Mouse (Mus musculus): Measurements from ENCODE around the gene Klhl5. TPM values are rescaled to one million over a fixed set of nuclear protein-coding genes. Genes with fewer than 3 reads are reported as not detected.

Gene Klhl5
- polyA plus RNA-seq, 1 experiment, result 12.0 TPM

- Histone ChIP-seq H3K4me1 (ENCODE audit: control insufficient read depth, insufficient read depth, low read length) (no peaks in the 10 kb centered on the region), H3K27ac (ENCODE audit: insufficient read depth, low read length) (no peak overlapping the region), H3K27me3 (ENCODE audit: control insufficient read depth, insufficient read depth, low read length, poor library complexity, severe bottlenecking) (0 out of 2 replicates have a peak, but pooled peaks cover 2% of the 10 kb centered on the region), H3K36me3 (ENCODE audit: control insufficient read depth, insufficient read depth, low read length, poor library complexity, severe bottlenecking) (no peaks in the 10 kb centered on the region), H3K9ac (ENCODE audit: low read depth, poor library complexity, severe bottlenecking) (no peak overlapping the region), H3K9me3 (replicated peaks; ENCODE audit: control insufficient read depth, insufficient read depth, low read length, poor library complexity, severe bottlenecking) (no peaks in the 10 kb centered on the region), H3K4me3 (ENCODE audit: low read depth, low read length) (no peak overlapping the region)
- TF ChIP-seq EP300 (IDR thresholded peaks at IDR 0.05; ENCODE audit: insufficient read depth, low read depth, low read length), result no peak
- no peak for TF ChIP-seq CTCF (IDR thresholded peaks at IDR 0.05; ENCODE audit: low read depth, low read length)
- no peak for TF ChIP-seq POLR2A (IDR thresholded peaks at IDR 0.05; ENCODE audit: insufficient read depth, low read length)
Observed at GRCm38 (mm10) chr5:65128481-65128880, 21.1 kb downstream of the Klhl5 start.

GRCm38 (mm10) chr5:65130528-65131210 lies 23.3 kb downstream of the Klhl5 start:
- Histone ChIP-seq H3K9ac (ENCODE audit: low read depth, poor library complexity, severe bottlenecking) (no peak overlapping the region), H3K27ac (ENCODE audit: insufficient read depth, low read length) (no peak overlapping the region), H3K4me1 (ENCODE audit: control insufficient read depth, insufficient read depth, low read length) (no peaks in the 10 kb centered on the region), H3K9me3 (replicated peaks; ENCODE audit: control insufficient read depth, insufficient read depth, low read length, poor library complexity, severe bottlenecking) (no peaks in the 10 kb centered on the region), H3K36me3 (ENCODE audit: control insufficient read depth, insufficient read depth, low read length, poor library complexity, severe bottlenecking) (no peaks in the 10 kb centered on the region), H3K4me3 (ENCODE audit: low read depth, low read length) (no peak overlapping the region), H3K27me3 (ENCODE audit: control insufficient read depth, insufficient read depth, low read length, poor library complexity, severe bottlenecking) (0 out of 2 replicates have a peak, but pooled peaks cover 2% of the 10 kb centered on the region)
- no peak for TF ChIP-seq CTCF (IDR thresholded peaks at IDR 0.05; ENCODE audit: low read depth, low read length)
- no peak for TF ChIP-seq EP300 (IDR thresholded peaks at IDR 0.05; ENCODE audit: insufficient read depth, low read depth, low read length)
- no peak for TF ChIP-seq POLR2A (IDR thresholded peaks at IDR 0.05; ENCODE audit: insufficient read depth, low read length)

DNA sequence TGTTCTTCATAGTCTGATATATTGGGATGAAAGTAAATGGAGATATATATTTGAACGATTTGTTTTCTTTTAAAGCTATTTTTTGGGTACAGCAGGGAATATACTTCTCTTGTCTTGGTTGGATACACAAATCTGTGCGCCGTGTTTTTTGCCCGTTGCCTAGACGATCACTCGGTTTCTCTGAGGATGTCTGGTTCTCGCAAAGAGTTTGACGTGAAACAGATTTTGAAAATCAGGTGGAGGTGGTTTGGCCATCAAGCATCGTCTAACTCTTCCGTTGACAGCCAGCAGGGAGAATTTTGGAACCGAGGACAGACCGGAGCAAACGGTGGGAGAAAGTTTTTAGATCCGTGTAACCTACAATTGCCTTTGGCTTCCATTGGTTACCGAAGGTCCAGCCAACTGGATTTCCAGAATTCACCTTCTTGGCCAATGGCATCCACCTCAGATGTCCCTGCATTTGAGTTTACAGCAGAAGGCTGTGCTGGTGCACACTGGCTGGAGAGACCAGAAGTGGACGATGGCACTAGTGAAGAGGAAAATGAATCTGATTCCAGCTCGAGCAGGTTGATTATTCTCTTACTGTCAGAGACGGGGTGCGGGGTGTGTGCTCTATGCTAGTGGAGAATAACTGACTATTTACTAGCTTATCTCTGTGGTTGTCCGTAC lies 24.0 kb downstream of the Klhl5 start:
- no peak for TF ChIP-seq EP300 (IDR thresholded peaks at IDR 0.05; ENCODE audit: insufficient read depth, low read depth, low read length)
- no peak for TF ChIP-seq POLR2A (IDR thresholded peaks at IDR 0.05; ENCODE audit: insufficient read depth, low read length)
- TF ChIP-seq CTCF (IDR thresholded peaks at IDR 0.05; ENCODE audit: low read depth, low read length), result no peak
- Histone ChIP-seq H3K27ac (ENCODE audit: insufficient read depth, low read length) (no peak overlapping the region), H3K9me3 (replicated peaks; ENCODE audit: control insufficient read depth, insufficient read depth, low read length, poor library complexity, severe bottlenecking) (no peaks in the 10 kb centered on the region), H3K27me3 (ENCODE audit: control insufficient read depth, insufficient read depth, low read length, poor library complexity, severe bottlenecking) (0 out of 2 replicates have a peak, but pooled peaks cover 2% of the 10 kb centered on the region), H3K36me3 (ENCODE audit: control insufficient read depth, insufficient read depth, low read length, poor library complexity, severe bottlenecking) (no peaks in the 10 kb centered on the region), H3K4me3 (ENCODE audit: low read depth, low read length) (peak overlapping the region; percentile 37), H3K9ac (ENCODE audit: low read depth, poor library complexity, severe bottlenecking) (no peak overlapping the region), H3K4me1 (ENCODE audit: control insufficient read depth, insufficient read depth, low read length) (no peaks in the 10 kb centered on the region)

DNA sequence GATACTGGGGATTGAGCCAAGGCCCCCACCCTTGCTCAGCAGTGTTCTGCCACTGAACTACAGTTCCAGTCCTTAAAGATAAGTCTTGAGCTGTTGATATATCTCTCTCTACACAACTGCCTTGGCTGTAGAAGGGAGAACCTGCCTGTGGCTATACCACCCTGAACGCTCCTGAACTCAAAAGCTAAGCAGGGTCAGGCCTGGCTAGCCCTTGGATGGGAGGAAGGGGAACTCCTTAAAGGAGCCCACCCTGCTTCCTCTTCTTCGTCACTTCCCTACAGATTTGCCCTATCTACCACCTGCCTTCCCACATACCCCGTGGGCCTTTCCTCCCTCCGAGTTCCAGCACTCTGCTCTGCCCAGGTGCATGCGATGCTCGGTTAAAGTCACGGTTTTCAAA lies 28.8 kb downstream of the Klhl5 start:
- Histone ChIP-seq H3K27me3 (ENCODE audit: control insufficient read depth, insufficient read depth, low read length, poor library complexity, severe bottlenecking) (0 out of 2 replicates have a peak, but pooled peaks cover 2% of the 10 kb centered on the region), H3K36me3 (ENCODE audit: control insufficient read depth, insufficient read depth, low read length, poor library complexity, severe bottlenecking) (no peaks in the 10 kb centered on the region), H3K4me3 (ENCODE audit: low read depth, low read length) (no peak overlapping the region), H3K9me3 (replicated peaks; ENCODE audit: control insufficient read depth, insufficient read depth, low read length, poor library complexity, severe bottlenecking) (no peaks in the 10 kb centered on the region), H3K4me1 (ENCODE audit: control insufficient read depth, insufficient read depth, low read length) (no peaks in the 10 kb centered on the region), H3K27ac (ENCODE audit: insufficient read depth, low read length) (no peak overlapping the region), H3K9ac (ENCODE audit: low read depth, poor library complexity, severe bottlenecking) (no peak overlapping the region)
- TF ChIP-seq EP300 (IDR thresholded peaks at IDR 0.05; ENCODE audit: insufficient read depth, low read depth, low read length) (no peak), CTCF (IDR thresholded peaks at IDR 0.05; ENCODE audit: low read depth, low read length) (no peak)

DNA sequence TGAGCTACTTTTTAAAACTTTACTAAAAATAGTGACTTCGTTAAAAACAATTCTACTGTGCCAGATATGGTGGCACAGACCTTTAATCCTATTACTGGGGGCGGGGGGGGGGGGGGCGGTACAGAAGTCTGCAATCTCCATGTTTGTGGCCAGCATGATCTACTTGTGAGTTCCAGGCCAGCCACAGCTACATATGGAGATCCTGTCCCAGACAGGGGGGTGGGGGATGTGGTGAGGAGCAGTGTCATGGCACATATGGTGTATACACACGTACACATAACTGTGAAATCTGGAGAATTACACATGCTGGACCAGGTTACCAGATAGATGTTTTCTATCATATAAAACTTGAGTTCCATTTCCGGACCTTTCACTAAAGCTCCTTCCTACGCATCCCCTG lies 29.7 kb downstream of the Klhl5 start:
- Histone ChIP-seq H3K9ac (ENCODE audit: low read depth, poor library complexity, severe bottlenecking) (no peak overlapping the region), H3K36me3 (ENCODE audit: control insufficient read depth, insufficient read depth, low read length, poor library complexity, severe bottlenecking) (no peaks in the 10 kb centered on the region), H3K9me3 (replicated peaks; ENCODE audit: control insufficient read depth, insufficient read depth, low read length, poor library complexity, severe bottlenecking) (no peaks in the 10 kb centered on the region), H3K4me3 (ENCODE audit: low read depth, low read length) (no peak overlapping the region), H3K27me3 (ENCODE audit: control insufficient read depth, insufficient read depth, low read length, poor library complexity, severe bottlenecking) (0 out of 2 replicates have a peak, but pooled peaks cover 2% of the 10 kb centered on the region), H3K4me1 (ENCODE audit: control insufficient read depth, insufficient read depth, low read length) (no peaks in the 10 kb centered on the region), H3K27ac (ENCODE audit: insufficient read depth, low read length) (no peak overlapping the region)
- TF ChIP-seq EP300 (IDR thresholded peaks at IDR 0.05; ENCODE audit: insufficient read depth, low read depth, low read length) (no peak), POLR2A (IDR thresholded peaks at IDR 0.05; ENCODE audit: insufficient read depth, low read length) (no peak), CTCF (IDR thresholded peaks at IDR 0.05; ENCODE audit: low read depth, low read length) (no peak)

GRCm38 (mm10) chr5:65141242-65141641 lies 33.9 kb downstream of the Klhl5 start:
- Histone ChIP-seq H3K4me1 (ENCODE audit: control insufficient read depth, insufficient read depth, low read length) (no peaks in the 10 kb centered on the region), H3K4me3 (ENCODE audit: low read depth, low read length) (no peak overlapping the region), H3K36me3 (ENCODE audit: control insufficient read depth, insufficient read depth, low read length, poor library complexity, severe bottlenecking) (no peaks in the 10 kb centered on the region), H3K27me3 (ENCODE audit: control insufficient read depth, insufficient read depth, low read length, poor library complexity, severe bottlenecking) (no peaks in the 10 kb centered on the region), H3K9me3 (replicated peaks; ENCODE audit: control insufficient read depth, insufficient read depth, low read length, poor library complexity, severe bottlenecking) (no peaks in the 10 kb centered on the region), H3K27ac (ENCODE audit: insufficient read depth, low read length) (no peak overlapping the region), H3K9ac (ENCODE audit: low read depth, poor library complexity, severe bottlenecking) (no peak overlapping the region)
- TF ChIP-seq POLR2A (IDR thresholded peaks at IDR 0.05; ENCODE audit: insufficient read depth, low read length), result no peak
- no peak for TF ChIP-seq EP300 (IDR thresholded peaks at IDR 0.05; ENCODE audit: insufficient read depth, low read depth, low read length)
- no peak for TF ChIP-seq CTCF (IDR thresholded peaks at IDR 0.05; ENCODE audit: low read depth, low read length)

All from ES-Bruce4 (cell line).